Mouse (Mus musculus): ENCODE measurements around the gene Lrpap1. TPM values are rescaled to one million over a fixed set of nuclear protein-coding genes. Genes with fewer than 3 reads are reported as not detected.

Gene Lrpap1
- 262 and 277 TPM in 2 replicates for polyA plus RNA-seq (2021; fragmentation: Nextera tagmentation)
- long read RNA-seq, experiment 1, transcript Lrpap1-201 (8 exons, 2,981 nt), result major isoform, 565 of 651 reads
- long read RNA-seq, experiment 1, partial matches to known transcripts, result 38 of 651 reads
- long read RNA-seq, experiment 1, other reads (novel, unspliced or antisense), result 47 of 651 reads
- long read RNA-seq, experiment 2, transcript Lrpap1-201 (8 exons, 2,981 nt), result major isoform, 2,081 of 2,199 reads
- long read RNA-seq, experiment 2, partial matches to known transcripts, result 17 of 2,199 reads
- long read RNA-seq, experiment 2, other reads (novel, unspliced or antisense), result 97 of 2,199 reads

DNA sequence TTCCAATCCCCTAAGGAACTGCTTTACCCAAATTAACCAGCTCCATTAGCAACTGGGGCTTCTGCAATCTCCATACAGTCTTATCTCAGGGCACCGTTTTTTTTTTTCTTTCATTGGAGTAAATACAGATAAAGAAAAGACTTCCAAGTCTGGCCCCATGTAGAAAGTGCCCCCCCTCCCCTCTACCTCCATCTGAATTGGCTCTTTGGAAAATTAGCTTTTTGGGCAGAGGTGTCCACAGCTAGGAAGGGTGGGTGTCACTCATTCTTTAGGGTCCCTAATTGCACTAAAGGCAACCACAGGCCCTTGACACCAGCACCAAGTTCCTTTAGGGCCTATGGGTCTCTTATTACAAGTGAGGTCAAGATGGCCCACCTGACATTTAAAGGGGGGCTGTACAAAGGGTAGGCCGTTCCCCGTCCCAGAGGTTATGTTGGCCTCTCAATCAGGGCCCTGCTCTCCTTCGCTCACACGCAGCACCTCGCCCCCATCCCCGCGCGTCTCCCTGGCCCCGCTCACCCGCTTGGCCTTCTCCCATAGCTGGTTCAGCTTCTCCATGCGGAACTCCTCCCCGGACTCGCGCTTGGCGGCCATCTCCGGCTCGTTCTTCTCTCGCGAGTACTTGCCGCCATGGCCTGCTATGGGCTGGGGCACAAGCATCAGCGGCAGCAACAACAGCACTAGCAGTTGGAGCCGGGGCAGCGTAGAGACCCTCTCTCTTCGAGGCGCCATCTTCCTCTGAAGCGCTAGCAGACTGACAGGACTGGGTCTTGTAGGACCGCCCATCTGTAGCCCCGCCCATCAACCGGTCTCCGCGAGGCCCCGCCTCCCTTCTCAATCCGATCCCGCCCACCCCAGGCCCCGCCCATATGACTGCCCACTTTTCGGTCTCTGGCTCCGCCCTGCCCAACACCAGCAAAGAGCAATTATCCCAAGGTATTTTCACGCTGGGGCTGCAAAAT is at the start of gene Lrpap1:
TSS of gene Lrpap1 (minus strand) at position 807 of the 962 bp plus-strand sequence.

DNA sequence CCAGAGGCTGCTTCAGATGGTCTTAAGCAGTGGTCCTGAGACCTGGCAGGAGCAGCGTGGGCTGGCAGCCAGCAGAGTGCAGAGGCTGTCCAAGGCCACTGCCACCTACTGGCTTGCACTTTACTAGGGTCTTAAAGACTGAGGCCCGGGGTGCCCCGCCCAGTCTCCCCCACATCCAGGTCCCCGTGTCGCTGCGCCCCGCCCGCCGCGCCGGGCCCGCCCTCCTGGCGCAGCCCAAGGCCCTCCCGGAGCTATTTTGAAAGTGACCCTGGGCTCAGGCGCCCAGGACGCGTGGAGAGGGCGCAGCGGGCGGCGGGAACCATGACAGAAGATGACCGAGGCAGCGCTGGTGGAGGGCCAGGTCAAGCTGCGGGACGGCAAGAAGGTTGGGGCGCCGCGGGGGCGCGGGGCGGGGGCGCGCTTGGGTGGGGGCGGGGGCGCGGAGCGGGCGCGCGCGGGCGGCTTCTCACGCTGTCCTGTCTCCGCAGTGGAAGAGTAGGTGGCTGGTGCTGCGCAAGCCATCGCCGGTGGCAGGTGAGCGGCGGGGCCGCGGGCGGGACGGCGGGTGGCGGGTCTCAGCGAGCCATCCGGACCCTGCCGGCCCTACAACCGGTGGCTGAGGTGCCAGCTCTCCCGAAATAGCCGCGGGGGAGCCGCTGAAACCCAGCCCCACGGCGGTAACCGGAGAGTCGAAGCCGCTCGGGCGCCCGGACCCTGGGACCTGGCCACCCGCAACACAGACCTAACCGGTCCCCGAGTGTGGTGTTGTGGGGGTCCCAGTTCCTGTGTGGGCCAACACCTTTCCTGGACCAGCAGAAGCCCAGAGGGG is 48.7 kb downstream of the Lrpap1 start, which contains the start of gene Dok7:
TSS of gene Dok7 (plus strand) at position 163 of the 829 bp plus-strand sequence.

Other genes with a start within 250 kb of the Lrpap1 start
- 3.0 and 4.1 TPM in 2 replicates for gene Msantd1, start 197.8 kb downstream of the Lrpap1 start, polyA plus RNA-seq (2021; fragmentation: Nextera tagmentation)
- gene Rgs12, start 156.3 kb downstream of the Lrpap1 start, polyA plus RNA-seq (2021; fragmentation: Nextera tagmentation), result 12.0 and 14.0 TPM in 2 replicates
- gene Hgfac, start 64.3 kb downstream of the Lrpap1 start, polyA plus RNA-seq (2021; fragmentation: Nextera tagmentation), result not detected in 2 replicates
- gene Dok7, start 49.0 kb downstream of the Lrpap1 start, polyA plus RNA-seq (2021; fragmentation: Nextera tagmentation), result 6.8 and 7.4 TPM in 2 replicates
- 1.1 and 1.3 TPM in 2 replicates for gene Adra2c, start 172.6 kb upstream of the Lrpap1 start, polyA plus RNA-seq (2021; fragmentation: Nextera tagmentation)